Mouse (Mus musculus) inflammation-experienced regulatory T-cells, adult 6 months (primary cell): Measurements from ENCODE around the gene Rhbg. TPM values are rescaled to one million over a fixed set of nuclear protein-coding genes. Genes with fewer than 3 reads are reported as not detected.

Experiments
- ATAC-seq: one replicate; pipeline ENCODE4 v1.8.0; 2017
- polyA plus RNA-seq, 3 experiments: library from polyadenylated mRNA; unstranded; fragments of 100-300 nt; shearing (Covaris generic); gene quantifications; one replicate each; pipeline ENCODE4 v1.2.1; 2017

Rhbg gene
- polyA plus RNA-seq, 3 experiments from 2014 or later: not detected

- ATAC-seq: no peak
These were observed 26.5 kb downstream of the Rhbg start for GRCm38 (mm10) chr3:88227976-88228375.

DNA sequence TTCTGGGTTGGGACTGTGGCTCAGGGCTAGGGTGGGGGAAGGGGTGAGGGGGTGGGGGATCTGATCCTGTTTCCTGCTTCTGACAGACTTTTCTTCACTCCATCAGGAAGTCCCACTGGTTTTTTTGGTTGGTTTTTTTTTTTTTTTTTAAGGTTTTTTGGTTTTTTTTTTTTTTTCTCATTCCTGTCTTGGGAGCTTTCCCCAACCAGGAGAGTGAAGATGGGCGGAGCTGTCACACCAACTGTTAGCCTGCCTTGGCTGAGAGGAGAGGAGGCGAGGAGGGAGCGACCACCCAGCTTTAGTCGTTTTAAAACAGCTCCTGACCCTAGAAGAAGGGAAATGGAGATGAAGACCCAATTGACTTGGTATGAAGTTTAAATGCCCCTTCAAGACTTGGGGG is 27.2 kb downstream of the Rhbg start:
- no peak for ATAC-seq

GRCm38 (mm10) chr3:88226101-88226845 is 28.2 kb downstream of the Rhbg start:
- no peak for ATAC-seq

DNA sequence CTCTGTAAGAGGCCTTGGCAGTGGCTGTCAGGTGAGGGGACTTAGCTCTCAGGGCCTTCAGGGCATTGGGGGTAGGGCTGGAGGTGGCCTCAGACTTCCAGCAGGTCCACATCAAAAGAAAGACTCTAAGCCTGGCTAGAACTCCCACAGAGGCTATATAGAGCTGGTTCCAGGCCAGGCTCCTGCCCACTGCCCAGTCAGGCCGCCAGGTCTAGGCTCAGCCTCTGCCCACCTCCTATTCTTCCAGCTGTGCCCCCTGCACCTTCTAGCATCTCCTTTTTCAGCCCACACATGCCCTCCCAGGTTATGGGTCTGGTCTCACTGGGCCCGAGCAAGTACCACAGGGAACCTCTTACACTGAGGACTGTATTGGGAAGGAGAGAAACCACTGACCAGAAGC is 29.6 kb downstream of the Rhbg start:
- no peak for ATAC-seq

DNA sequence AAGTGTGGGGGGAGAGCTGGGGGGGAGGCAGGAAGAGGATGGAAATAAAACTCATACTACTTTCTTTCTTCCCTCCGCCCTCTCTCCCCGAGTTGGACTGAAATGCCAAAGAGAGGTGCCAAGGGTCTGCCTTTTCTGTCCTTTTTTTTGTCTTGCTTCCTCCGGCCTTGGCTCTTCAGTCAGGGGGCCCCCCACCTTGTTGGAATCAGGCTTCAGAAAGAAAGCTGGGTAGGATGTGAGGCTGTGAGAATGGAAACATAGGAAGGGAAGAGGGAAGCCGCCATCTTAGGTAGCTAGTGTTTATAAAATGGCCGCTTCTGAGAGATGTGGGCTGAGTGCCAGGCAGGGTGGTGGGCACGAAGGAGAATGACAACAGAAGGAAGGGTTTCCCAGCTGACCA is 32.1 kb downstream of the Rhbg start:
- no peak for ATAC-seq

GRCm38 (mm10) chr3:88221519-88222390 is 32.8 kb downstream of the Rhbg start:
- ATAC-seq: no peak

DNA sequence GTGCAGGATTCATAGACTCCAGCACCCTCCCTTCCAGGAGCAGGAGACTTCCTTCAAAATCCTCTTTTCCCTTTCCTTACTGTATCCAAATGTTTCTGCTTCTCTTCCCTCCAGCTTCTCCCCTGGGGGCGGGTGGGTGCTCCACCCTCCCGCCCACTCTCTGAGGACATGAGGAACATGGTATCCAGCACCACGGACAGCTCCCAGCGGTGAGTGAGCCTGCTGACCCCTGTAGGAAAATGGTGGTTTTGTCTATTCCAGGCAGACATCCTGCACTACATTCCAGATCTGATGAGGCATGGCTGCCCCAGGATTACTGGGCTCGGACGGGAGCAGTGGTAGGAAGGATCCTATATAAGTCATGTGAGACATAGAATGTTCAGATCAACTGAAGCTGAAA is 33.7 kb downstream of the Rhbg start:
- no peak for ATAC-seq

- no peak for ATAC-seq
These were observed 34.6 kb downstream of the Rhbg start for GRCm38 (mm10) chr3:88219940-88220339.

GRCm38 (mm10) chr3:88217679-88218078 is 36.8 kb downstream of the Rhbg start:
- ATAC-seq: no peak

DNA sequence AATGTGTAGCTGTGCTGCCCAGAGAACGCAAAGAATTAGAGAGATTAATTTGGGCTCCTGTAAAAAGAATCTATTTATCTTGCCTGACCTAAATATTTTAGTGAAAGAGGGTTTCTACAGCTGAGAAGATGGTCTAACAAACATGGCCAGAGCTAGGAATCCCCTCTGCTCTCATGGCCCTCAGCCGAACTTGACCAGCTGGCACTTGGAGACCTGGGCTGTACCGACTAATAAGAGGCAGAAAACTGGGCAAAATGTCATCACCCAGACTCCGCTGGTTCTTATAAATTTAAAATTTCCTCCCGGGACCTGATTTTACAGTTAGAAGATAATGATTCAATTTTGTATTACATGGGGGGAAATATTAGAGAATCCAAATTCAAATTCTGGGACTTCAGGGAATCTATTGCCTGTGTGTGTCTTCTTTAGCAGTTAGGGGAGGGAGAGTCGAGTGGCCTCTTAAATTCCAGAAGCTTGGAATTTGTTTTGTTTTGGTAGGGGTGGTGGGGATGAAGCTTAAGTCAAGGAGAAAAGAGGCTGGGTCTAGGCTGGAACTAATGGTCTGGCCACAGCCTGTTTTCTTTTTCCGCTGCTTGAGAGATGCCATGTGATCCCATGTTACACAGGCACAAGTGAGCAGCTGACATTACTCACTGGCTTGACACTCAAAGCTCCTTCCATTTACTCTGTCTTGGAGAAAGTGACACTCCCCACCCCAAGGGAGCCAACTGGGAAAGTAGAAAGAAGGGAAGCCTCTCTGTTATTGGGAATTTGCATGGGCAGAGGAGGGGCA is 37.8 kb downstream of the Rhbg start:
- no peak for ATAC-seq

DNA sequence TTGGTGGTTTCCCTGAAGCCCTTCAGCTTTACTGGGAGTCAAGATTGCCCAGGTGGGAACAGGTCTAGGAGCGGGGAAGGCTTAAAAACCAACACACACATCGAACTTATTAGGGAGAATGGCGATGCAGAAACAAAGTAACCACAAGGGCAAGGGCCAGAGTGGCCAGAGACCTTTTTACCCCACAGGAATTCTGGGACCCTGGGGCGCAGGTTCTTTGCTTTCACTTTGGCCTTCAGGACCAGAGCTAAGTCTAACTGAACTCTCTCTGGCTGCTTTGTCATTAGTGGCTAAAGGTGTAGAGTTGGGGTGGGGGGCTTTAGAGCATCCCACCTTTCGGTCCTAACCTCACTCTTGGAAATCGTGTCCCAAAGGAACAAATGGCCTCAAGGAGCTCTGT is 38.4 kb downstream of the Rhbg start:
- ATAC-seq: no peak

GRCm38 (mm10) chr3:88215553-88216004 is 38.9 kb downstream of the Rhbg start:
- peak; percentile 32 for ATAC-seq

DNA sequence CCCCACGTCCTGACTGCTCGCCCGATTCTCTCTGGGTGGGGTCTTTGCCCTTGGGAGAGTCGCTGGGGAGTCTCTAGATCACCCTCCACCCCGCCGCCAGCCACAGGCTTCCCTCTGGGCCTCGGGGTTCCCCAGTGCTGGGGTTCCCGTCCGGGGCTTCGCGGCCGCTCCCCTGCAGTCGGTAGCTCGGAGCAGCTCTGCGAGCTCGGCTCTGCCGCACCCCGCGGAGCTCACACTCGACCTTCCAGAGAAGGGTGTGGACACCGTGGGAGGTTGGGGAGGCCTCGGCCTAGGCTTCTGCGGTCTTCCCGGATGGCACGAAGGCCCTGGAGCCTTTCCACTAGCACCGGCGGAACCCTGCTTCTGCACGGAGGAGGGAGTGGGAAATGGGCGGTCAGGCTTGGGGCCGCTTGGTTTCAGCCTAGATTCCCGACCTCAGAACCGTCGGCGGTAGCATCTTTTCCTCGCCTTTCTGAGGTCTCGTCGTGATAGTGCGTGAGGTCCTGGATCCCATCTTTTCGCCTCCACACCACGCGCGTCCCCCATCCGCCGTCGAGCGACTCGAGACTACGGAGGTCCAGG is 39.4 kb downstream of the Rhbg start:
- peak; percentile 41 for ATAC-seq

- ATAC-seq: no peak
These were observed 40.1 kb downstream of the Rhbg start for GRCm38 (mm10) chr3:88214197-88214938.

- no peak for ATAC-seq
These were observed 41.5 kb downstream of the Rhbg start for GRCm38 (mm10) chr3:88213019-88213418.

GRCm38 (mm10) chr3:88212356-88212755 is 42.2 kb downstream of the Rhbg start:
- no peak for ATAC-seq

DNA sequence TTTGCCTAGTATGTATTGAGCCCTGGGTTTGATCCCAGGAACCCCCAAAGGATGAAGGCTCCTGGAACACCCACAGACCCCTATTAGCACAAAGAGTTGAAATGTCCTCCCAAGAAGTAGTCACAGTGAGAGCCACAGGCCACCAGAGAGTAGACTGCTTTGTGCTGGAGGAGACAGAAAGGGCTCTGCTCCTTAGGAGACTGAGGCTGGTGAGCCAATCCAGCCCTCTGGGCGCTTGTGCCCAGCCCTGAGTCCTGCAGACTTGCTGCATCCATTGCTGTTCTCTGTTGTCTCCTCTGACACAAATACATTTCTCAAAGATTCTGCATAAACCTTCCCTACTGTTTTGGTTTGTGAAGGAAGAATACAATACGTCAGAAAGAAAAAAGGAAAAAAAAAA is 43.6 kb downstream of the Rhbg start:
- ATAC-seq: no peak

- ATAC-seq: no peak
These were observed 44.4 kb downstream of the Rhbg start for GRCm38 (mm10) chr3:88210121-88210520.

- no peak for ATAC-seq
These were observed 45.2 kb downstream of the Rhbg start for GRCm38 (mm10) chr3:88209306-88209705.

DNA sequence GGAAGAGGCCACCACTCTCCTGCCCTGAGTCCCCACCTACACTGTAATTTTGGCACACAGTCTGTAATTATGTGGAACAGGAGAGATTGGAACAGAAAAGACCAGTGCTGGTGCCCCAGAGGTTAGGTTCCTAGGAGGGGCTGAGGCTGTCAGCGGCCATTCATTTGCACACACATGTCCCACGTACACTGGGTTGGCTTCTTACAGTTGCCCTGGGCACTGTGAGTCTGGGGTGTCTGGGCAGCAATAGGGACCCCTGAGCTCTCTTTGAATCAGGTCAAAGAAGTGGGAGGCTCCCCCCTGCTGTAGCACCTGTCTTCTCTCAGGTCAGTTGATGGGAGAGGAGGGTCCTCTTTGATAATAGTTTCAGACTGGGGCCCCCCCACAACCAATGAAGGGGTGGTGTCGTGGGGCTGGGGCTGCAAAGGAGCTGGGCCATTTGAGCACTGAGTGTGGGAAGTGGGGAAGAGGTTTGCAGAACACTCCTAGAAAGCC is 46.2 kb downstream of the Rhbg start:
- no peak for ATAC-seq

GRCm38 (mm10) chr3:88207451-88208100 is 46.9 kb downstream of the Rhbg start:
- no peak for ATAC-seq
